Mouse (Mus musculus) layer of hippocampus, adult 11-12 months (tissue): ENCODE data around the gene Fbxl19.
A peak's percentile ranks its signal among the peaks of the same experiment; 100 is the strongest.

Source experiments
- DNase-seq: peaks from one replicate; pipeline ENCODE4 v3.0.0; 2022; ENCODE audit warnings: low spot score

Fbxl19 gene

GRCm38 (mm10) chr7:127801010-127801621 is 56.8 kb downstream of the Fbxl19 start:
- DNase-seq = peak; percentile 52

DNA sequence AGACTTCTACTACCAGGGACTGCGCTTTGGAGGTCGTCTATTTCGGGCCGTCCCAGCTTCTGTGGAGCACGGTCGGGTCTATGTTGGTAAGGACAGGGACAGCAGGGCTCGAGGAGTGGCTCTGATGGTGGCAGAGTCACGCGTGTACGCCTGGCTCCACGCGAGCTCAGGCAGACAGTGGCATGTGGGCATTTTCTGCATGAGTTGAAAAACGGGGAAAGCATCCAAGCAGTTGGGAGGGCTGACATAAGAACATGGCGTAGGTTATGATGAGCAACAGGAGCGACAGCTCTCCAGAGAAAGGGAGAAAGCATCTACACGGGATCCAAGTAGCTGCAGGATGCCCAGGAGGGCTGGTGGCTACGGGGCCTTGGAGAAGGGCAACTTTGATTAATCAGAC is 58.0 kb downstream of the Fbxl19 start:
- no peak for DNase-seq

DNA sequence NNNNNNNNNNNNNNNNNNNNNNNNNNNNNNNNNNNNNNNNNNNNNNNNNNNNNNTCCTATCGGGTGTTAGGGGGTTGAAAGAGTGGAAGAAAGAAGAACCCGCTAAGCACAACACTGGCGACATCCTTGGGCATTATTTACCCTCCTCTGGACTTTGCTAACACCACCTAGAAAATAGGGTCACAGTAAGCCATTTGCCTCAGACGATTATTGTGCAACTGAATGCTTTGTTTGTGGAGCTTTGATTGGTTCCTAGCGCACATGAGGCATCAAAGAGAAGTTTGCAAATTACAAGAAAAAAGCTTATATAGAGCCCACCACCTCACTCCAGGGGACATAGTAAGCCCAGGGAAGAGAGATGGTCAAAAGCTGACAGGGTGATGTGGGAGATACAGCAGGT is 64.5 kb downstream of the Fbxl19 start:
- DNase-seq = no peak

DNA sequence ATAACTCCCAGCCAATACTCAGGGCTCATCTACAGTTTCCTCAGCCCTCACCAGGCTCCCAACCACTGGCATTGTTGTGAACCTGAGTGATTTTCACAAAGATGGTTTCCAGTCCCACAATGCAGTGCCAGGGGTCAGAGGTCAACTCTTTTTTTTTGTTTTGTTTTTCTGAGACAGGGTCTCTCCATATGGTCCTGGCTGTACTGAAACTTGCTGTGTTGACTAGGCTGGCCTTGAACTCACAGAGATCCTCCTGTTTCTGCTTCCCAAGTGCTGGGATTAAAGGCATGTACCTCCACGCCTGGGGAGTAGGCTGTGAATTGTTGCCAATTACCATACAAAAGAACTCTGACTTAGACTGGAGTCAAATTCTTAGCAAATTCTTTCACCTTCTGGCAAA is 65.5 kb downstream of the Fbxl19 start:
- DNase-seq = no peak

DNA sequence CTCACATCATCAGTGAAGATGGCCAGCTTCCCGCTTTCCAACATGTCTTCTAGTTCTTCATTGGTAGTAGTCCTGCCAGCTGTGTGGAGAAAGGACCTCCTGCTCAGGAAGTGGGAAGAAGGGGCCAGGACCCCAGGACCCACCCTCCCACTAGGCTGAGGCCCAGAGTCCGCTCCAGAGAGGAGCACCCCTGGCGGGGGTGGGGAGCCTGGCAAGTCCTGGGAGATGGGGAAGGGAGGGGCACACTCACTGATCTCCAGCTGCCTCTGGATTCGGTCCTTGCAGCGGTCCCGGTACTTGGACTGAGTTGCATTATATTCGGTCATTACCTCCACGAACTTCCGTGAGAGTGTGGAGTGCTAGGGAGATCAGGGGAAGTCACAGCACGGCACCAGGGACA is 66.3 kb downstream of the Fbxl19 start:
- no peak for DNase-seq

DNA sequence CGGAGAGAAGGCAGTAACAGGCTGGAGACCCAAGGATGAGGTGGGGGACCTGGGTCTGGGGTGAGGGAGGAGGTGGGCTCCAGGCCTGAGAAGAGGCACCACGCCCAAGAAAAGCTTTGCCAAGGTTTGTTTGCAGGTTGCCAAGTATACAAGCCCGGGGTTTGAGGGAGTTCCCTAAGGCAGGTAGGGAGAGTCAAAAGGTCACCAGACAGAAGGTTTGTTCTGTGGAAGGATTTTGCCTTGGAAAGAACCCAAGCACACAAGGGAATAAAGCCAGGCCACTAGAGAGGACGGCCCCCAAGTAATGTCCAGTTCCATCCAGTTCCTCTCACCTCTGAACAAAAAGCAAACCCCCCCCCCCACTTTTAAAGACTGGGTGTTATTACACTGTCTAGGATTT is 66.9 kb downstream of the Fbxl19 start:
- no peak for DNase-seq

GRCm38 (mm10) chr7:127812292-127812691 is 67.9 kb downstream of the Fbxl19 start:
- DNase-seq = no peak

DNA sequence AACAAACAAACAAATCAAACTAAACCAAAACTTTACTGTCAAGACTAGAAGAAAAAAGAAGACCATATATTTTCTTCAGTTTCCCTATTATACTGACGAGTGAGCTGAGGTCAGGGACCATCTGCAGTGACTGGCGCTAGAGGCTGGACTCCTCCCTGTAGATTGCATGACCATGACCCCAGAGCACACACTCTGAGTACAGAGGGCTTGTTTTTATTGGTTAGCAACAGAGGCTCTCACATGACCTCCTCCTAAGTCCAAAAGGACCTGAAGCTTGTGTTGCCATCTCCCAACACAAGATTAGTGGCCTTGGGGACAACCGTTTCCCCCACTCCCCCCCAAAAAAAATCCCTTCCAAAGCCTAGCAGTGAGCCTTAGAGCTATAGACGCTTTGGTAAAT is 69.5 kb downstream of the Fbxl19 start:
- DNase-seq = no peak

GRCm38 (mm10) chr7:127814241-127814921 is 70.0 kb downstream of the Fbxl19 start:
- peak; percentile 81 for DNase-seq

- no peak for DNase-seq
Measured at GRCm38 (mm10) chr7:127815116-127815665, 70.8 kb downstream of the Fbxl19 start.

GRCm38 (mm10) chr7:127815954-127816821 is 71.8 kb downstream of the Fbxl19 start:
- DNase-seq = peak; percentile 70

DNA sequence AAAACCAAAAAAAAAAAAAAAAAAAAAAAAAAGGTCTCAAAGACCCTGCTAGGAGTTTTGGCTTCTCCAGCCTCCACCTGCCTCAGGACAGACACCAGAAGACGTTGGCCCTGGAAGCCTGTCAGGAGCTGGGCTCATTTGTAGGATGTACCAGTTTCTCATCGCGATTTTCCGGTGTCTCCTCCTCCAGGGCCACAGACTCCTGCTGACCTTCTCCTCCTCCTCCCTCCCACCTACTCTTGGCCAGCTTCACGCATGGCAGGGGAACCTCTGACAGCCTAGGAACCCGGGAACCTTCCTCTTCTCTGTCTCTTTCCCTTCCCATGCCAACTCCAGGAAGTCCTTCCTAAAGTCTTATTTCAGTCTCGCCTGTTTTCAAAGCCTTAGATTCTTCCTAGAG is 72.7 kb downstream of the Fbxl19 start:
- DNase-seq = no peak

- DNase-seq = no peak
Measured at GRCm38 (mm10) chr7:127817776-127818175, 73.4 kb downstream of the Fbxl19 start.
